Mouse (Mus musculus) telencephalon, adult 2 months (tissue): ENCODE results near the gene Lexm.

Experiments
- DNase-seq: peaks from one replicate; pipeline ENCODE4 v3.0.0-alpha.2; 2011; ENCODE audit warnings: low read depth, low spot score

The Lexm gene

DNA sequence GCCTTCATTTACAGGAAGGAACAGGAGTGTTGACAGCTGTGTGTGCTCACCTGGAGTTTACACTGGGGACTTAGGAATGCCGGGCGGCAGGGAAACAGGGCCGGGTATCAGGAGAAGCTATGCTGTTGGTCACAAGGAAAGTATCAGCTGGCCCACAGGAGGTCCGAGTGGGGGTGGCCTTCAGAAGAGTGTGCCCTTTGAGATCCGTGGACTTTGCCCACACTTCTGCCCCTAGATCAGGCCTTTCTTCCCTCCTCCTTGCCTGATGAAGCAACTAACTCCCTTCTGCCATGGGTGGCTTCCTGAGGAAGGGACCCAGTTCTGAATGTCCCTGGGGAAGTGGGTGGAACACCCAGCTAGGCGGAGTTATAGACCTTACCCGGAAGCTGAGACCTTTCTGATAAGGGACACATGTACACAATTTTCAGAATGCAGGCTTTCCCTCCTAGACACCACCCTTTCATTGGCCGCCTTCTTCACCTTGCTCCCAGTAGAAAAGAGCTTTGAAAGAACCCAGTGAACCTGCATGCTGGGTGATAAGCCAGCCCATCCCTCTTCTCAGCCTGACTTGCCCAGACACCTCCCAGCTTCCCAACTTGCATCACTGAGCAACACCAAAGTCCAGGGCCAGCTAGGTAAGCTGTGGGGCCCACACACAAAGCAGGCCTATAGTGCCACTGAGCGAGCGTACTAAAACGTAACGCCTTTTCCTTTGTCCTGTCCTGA is 34.5 kb downstream of the Lexm start:
- no peak for DNase-seq

DNA sequence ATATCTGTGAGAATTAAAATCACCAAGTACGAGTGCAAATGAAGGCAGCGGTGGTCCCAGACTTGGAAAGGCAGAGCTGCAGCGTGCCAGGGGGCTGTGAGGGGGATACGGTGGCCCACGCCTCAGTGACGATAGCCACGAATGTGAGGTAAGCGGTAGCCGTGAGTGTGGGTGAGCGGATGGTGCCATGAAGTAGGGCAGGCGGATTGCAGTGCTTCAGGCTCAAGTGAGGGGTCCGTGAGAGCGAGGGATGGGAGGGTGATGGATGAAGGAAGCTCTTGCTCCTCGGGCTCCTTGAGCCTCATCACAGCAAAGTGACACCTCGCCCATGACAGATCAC is 35.2 kb downstream of the Lexm start:
- no peak for DNase-seq

DNA sequence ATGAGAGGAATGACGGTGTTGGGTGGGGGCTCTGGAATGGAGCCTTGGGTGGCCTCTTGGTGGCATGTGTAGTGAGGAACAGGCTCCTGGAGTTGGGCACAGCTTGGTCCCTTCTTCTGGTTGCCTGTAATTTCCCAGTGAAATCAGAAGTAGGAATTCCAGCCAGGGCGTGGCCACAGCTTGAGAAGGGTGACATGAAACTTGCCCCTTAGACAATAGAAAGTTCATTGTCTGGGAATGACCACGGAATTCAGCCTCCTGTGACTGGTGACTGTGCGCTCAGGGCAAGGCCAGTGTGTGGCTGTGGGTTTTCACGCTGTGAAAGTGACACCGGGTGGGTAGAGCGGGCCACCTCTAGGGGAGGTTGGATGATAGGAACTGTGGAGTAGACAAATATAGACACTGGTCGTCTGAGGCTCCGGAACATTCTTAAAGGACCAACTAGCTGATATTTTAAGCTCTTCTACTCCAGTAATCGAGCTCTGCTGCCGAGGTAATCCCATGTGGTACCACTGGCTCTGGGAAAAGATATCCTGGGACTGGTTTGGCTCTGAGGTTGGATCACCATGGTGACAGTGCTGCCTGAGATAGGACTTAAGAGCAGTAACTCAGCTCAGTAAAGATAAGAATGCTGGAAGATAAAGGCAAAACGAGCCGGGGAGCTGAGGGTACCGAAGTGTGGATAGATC is 35.7 kb downstream of the Lexm start:
- DNase-seq: peak; percentile 60

DNA sequence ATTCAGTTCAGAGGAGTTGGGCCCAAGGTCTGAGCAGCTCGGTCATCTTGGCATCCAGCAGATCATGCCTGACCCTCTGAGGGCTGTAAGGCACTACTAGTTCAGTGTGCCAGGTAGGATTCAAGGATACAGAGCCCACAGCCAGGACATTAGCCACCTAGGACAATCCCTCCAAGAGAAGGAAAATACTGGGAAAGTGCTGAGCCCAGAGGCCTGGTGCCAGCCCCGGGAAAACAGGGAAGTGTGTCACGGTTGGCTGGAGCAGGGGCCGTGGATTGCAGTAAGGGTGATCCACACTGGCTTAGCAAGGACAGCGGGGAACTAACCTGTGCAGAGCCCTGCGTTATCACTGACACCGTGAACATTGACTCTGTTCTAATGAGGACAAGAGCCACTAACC is 39.5 kb downstream of the Lexm start:
- no peak for DNase-seq

DNA sequence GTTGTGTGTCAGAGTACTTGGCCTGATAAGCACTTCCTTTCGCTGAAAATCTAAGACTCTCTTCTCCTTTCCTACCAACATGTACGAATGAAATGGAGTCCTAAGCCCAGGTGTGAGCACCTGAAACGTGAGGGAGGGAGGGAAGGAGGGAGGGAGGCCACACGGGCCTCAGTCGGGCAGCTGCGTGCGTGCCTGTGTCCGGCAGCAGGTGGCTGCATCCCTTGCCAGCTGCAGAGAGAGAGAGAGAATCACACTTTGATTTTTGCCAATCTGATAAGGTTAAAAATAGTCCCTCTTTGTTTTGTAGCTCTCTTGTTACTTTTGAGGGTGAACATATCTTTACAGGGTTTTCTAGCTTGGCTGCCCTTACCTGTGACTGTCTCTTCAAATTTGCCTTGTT is 42.0 kb downstream of the Lexm start:
- DNase-seq: no peak

DNA sequence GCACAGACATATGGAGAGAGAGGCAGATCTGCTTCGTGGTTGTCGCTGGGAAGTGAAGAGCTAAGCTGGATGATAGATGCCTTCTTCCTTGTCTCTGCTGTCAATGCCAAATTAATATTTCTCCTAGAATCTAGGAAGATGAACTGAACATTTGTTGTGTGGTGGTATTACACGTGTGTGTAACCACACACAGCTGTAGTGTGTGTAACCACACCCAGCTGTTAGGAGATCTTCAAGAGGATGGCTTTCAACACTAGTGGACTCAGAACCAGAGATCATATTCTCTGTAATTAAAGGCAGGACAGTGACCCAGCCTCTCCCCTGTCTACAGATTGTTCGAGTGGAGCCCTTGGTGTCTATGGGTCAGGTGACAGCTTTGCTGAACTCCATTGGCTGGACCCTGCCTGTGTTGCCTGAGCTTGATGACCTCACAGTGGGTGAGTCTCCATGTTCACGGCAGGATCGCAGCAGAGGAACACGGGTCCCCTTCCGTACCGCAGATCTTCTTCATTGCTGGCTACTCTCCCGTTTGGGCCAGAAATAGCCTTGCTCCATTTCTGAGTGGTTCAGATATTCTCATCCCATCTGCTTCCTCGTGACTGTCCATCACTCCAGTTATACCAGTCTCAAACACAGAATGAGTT is 45.8 kb downstream of the Lexm start:
- peak; percentile 46 for DNase-seq

DNA sequence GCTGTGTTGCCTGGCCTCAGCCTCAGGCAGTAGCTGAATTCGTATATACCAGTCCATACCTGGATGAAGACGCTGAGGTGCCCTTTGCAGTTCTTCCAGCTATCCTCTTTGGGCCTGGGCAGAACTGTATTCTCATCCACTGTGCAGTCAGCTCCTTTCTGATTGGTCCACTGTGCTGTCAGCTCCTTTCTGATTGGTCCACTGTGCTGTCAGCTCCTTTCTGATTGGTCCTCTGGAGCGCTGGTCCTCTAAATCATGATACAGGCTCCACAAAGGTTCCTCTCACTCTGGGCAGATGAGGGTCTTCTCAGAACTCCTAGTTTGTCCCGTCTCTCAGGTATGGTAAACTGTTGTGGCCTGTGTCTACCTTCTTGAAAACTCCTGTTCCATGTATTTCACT is 47.4 kb downstream of the Lexm start:
- DNase-seq: no peak

DNA sequence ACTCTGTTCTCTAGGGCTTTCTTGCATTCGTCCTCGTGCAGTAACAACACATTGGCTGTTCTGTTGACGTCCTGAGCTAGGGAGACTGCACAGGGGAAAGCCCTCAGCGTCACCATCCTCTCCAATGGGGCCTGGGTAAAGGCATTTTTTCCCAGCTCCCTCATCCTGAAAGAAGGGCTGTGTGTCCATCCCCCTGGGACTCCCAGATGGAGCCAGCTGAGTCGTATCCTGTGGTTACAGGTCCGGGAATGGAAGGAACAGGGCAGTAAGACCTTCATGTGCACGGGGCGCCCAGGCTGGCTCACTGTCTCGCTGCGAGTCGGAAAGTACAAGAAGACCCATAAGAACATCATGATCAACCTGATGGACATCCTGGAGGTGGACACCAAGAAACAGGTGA is 52.9 kb downstream of the Lexm start:
- DNase-seq: no peak

DNA sequence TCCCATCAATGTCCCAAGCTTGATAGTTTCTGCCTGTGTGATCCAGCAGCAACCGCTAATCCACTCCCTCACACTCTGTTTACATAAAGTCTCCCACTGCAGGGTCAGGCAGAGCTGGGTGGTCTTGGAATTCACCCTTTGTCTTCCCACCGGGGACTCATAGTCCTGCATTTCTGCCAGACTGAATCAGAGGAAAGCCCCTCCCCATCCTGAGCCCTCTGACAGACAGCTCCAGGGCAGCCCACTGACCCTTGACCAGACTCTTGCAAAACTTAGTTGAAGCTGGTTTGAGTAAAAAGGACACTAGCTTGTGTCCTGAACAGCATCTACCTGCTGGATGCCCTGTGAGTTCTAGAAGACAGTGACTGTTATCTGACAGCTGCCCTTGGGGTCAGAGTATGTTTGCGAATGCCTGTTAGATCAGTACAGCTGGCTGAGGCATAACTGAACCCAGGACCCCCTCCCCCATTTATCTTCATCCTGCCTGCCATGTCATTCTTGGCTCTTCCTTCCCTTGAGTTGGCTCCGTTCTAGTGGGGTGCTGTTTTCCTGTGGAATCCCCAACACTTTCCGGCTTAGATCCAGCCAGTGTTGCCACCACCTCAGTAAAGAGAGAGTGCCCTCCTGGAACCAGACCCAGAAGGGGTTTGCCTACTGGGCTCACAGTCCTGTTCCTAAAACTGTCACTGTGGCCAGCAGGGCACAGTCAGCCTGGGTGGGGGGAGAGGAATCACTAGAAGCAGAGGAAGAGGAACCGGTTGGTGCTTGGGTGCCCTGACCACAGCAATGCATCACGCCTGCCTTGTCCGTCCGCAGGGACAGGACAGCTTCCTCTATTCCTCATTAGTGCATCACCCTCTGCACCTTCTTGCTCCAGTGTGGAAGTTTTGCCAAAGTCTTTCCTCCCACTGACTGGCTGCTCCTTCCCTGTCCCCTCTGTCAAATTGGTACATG is 53.9 kb downstream of the Lexm start:
- DNase-seq: no peak

DNA sequence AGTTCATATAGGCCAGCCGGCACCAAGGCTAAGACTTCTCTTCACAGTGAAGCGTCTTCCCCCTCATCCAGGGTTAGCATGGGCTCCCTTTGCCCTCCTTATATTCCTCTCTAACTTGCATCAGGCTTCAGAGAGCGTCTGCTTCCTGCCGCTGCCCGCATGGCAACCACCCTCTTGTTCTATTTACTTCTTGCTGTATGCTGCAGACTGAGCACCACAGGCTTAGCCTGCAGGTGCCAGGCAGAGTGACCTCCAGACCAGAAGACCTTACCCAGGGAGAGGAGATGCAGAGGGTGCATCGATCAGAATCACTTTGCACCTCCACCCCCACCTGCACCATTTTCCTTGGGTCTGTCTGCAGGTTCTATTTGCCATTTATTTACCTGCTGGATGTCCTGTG is 55.0 kb downstream of the Lexm start:
- no peak for DNase-seq

DNA sequence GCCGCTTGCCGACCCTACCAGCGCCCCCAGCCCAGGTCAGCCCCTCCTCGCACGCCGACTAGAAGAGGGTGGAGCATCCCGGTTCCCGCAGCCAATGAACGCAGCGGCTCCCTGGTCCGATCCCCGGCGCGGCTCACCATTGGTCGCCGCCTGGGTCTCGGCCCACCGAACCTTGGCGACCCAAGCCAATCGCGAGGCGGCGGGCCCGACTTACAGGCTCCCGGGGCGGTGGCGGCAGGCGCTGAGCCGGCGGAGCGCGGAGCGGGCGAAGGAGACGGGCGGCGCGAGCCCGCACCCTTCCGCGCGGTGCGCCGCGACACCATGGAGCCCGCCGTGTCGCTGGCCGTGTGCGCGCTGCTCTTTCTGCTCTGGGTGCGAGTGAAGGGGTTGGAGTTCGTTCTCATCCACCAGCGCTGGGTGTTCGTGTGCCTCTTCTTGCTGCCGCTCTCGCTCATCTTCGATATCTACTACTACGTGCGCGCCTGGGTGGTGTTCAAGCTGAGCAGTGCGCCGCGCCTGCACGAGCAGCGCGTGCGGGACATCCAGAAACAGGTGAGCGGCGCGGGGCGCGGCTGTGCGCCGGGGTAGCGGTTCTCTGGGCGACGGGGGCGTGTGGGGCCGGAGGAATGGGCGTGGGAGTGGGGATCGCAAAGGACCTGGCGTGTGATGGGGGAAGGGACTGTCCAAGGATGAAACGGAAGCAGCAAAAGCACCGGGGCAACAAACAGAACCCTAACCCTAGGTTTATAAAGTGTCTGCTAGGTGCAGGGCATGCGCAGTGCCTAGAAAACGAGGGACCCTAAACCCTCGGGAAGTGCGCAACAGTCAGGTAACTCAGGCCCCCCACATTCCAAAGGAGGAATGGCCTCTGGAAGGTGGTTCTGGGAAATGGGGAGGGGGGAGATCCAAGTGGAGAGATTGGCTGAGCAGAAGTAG is 55.9 kb downstream of the Lexm start, which contains the start of gene Dhcr24:
Dhcr24 (plus strand) TSS at position 193 of the 936 bp plus-strand sequence.
- DNase-seq: peak; percentile 87

DNA sequence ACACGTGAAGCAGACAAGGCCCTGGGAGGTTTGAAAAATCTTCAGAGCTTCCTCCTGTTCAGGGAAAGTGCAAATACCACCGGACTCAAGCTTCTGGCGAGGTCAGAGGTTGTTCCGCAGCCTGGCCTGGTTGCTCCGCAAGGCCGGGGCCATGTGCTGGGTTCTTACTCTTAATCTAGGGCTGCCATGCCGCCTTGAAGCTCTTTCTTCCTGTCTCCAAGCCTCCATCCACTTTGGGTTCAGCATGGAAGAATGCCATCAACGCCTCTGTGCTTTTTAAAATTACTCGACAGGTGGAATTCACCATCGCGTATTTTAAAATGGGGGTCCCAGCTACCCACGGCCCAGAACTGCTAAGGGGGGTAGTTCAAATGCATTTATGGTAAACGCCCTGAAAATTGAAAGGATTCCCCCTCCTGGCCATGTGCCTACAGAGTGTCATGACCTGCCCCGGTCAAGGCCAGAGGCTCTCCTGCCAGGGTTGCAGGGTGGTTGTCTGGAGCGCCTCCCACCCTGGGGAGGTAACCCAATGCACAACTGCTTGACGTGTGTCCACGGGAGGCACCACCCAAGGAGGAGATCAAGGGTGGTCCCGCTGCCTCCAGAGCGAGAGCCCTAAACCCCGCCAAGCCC is 56.7 kb downstream of the Lexm start:
- DNase-seq: no peak

DNA sequence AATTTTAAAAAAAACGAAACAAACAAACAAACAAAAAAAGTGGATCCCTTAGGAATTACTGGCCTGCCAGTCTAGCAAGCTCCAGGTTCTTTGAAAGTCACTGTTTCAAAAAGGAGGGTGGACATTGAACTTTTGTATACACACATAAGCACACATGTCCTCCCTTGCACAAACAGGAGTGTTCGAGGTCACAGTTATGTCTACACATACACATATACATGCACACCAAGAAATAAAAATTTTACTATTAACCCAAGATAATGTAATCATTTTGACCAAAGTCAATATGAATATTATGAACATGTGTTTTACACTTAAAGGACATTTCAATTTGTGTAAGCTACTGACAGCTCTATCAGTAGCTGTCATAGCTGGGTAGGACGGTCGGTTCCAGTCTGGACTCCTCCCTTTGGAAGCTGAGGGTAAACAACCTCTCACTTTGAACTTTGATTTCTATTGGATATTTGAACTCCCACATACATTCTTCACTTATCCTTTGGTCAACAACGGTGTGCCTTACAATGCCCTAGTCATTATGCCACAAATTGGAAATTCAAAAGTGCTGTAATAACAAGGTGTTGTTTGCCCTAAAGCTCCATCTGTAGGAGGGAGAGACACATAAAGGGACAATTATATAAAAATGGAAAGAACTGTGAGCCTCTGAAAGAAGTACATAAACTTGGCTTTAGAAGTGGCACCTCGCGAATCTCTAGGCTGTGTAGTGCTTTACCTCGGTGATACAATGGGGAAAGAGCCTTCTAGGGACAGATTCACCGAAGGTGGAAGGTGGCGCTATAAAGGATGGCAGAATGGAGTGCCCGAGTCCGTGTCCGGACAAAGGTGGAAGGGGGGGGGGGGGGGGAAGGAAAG is 57.5 kb downstream of the Lexm start:
- no peak for DNase-seq

DNA sequence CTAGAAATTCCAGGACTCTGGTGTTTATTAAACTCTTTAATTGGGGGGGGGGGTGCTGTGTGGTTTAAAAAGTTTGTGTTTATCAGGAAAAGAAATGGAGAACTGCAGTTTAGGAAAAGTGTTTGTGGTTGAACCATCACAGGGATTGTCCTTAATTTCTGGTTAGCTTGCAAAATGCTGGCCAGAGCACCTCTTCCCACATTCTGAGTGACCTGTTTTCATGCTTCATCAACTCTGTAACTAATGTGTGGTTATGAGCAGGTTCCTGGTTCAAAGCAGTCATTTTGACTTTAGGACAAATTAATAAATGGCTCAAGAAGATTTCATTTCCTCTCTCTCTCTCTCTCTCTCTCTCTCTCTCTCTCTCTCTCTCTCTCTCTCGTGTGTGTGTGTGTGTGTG is 59.1 kb downstream of the Lexm start:
- no peak for DNase-seq

DNA sequence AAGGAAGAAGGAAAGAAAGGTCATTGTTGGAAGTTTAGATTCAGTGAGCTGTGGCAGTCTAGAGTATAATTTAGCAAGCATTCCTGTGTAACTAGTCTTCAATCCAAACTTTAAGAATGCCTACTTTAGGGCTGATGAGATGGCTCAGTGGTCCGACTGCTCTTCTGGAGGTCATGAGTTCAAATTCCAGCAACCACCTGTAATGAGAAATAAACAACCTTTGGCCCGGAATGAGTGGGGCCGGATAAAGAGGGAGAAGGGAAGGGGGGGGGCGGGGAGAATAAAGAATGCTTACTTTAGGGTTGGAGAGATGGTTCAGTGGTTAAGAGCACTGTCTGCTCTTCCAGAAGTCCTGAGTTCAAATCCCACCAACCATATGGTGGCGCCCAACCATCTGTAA is 59.8 kb downstream of the Lexm start:
- no peak for DNase-seq

DNA sequence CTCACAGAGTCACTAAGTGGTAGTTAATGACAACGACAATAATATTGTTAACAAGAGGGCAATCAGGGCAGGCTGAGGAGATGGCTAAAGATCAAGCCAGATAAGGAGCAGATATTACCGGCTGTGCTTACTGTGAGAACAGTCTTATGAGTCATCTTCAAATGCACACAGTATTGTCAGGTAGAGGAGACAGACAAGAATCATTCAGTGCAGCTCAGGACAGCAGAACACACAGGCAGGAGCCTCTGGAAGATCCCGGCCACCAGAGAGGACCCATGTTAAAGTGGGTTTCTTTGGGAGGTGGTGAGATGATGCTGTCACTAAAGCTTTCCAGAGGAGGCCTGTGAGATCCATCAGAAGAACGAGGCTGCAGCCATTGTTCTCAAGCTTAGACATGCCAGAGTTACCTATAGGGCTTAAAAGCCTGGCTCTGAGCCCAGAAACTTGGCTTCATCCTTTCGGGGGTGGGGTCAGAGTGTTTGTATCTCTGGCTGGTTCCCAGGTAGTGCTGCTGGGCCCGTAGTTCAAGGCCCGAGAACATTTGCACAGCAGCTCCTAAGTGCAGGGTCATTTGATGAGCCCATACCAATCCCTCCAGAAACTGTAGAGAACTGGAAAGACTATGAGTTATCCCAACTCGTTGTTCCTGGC is 66.4 kb downstream of the Lexm start:
- DNase-seq: no peak

DNA sequence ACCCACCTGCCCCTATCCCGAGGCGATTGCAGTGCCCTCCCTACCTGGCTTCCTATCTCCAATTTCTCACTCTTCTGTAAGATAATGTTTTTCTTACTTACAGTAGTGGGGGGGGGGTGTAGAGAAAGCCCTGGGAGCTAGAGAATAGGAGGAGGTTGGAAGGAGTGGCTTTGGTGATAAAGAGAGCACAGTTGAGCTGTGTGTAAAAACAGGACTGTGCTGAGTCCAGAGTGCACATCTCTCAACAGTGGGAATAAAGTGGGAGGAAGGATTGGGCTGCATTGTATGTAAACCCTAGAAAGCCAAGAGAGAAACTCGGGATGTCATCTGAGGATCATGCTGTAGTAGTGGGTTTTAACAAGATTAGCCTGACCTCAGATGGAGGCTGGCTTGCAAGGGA is 68.9 kb downstream of the Lexm start:
- DNase-seq: no peak

DNA sequence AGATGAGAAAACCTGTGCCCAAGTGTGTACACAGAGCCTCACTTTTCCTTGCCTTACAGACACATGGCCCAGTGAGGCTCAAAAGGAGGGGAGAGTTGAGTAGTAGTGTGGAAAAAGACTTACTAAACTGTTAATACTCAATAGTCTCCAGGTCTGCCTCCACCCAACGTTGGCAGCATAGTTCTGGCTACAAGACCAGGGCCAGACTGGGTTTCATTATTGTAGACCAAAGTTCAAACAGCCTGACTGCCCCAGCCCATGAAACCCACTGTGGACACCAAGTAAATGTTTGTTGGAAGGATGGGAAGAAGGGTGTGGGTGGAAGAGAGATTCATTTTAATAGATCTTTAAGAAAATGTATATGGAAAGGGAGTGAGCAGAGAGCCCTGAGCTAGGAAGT is 70.1 kb downstream of the Lexm start:
- DNase-seq: no peak
